Mouse (Mus musculus) c-Kit-positive CD71-positive TER-119-positive erythroid progenitor cells, embryonic 14.5 days (primary cell): ENCODE data around the gene Gsx2.

Experiments used
- DNase-seq: peaks from one replicate; pipeline ENCODE4 v3.0.0-alpha.2; 2013; ENCODE audit warnings: low spot score

Gsx2 gene

GRCm38 (mm10) chr5:75076326-75077050 is 1.1 kb downstream of the Gsx2 start:
- DNase-seq, result no peak

GRCm38 (mm10) chr5:75077051-75077380 is 1.6 kb downstream of the Gsx2 start:
- DNase-seq, result no peak

- DNase-seq, result no peak
Observed at GRCm38 (mm10) chr5:75079564-75079963, 4.2 kb downstream of the Gsx2 start.

- no peak for DNase-seq
Observed at GRCm38 (mm10) chr5:75082439-75082838, 7.0 kb downstream of the Gsx2 start.

- no peak for DNase-seq
Observed at GRCm38 (mm10) chr5:75083061-75083460, 7.7 kb downstream of the Gsx2 start.

GRCm38 (mm10) chr5:75083591-75084392 is 8.4 kb downstream of the Gsx2 start:
- DNase-seq, result no peak

GRCm38 (mm10) chr5:75084393-75084870 is 9.0 kb downstream of the Gsx2 start:
- DNase-seq, result no peak

- no peak for DNase-seq
Observed at GRCm38 (mm10) chr5:75084871-75085520, 9.6 kb downstream of the Gsx2 start.

GRCm38 (mm10) chr5:75085521-75085875 is 10.1 kb downstream of the Gsx2 start:
- DNase-seq, result no peak

- DNase-seq, result no peak
Observed at GRCm38 (mm10) chr5:75085906-75086305, 10.5 kb downstream of the Gsx2 start.

GRCm38 (mm10) chr5:75106511-75106910 is 31.1 kb downstream of the Gsx2 start:
- no peak for DNase-seq

- no peak for DNase-seq
Observed at GRCm38 (mm10) chr5:75109368-75109767, 34.0 kb downstream of the Gsx2 start.

- no peak for DNase-seq
Observed at GRCm38 (mm10) chr5:75111781-75112180, 36.4 kb downstream of the Gsx2 start.

- peak; percentile 26 for DNase-seq
Observed at GRCm38 (mm10) chr5:75118840-75119239, 43.4 kb downstream of the Gsx2 start.

GRCm38 (mm10) chr5:75121646-75122045 is 46.2 kb downstream of the Gsx2 start:
- DNase-seq, result no peak
